Mouse (Mus musculus): ENCODE measurements at regions not wholly inside any gene's neighbourhood (a gene's known extent, or its start where the extent isn't known, plus 50 kb on each side); places are given as distances from the start of the nearest gene placed in this dataset.

DNA sequence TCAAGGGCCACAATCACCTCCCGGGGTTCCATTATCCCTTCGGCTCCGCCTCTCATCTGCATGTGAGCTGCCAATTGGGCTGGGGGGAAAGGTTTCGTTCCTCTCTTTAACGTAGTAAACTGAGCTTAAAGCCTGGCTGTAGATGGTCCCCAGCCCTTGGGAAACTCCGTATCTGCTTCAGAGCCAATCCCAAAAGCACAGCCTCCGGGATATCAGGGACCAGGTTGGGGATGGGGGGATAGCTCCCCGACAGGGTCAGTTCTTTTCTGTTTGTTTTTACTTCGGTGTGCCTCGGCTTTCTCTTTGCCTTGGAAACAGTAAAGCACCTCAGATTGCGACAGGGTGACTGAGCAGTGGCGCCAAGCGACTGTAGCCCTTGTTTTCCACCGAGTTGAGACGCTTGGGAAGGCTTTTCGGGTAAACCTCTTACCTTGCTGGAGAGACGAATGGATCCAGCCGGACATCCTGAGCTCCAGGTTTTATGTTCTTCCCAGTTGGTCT lies 64.5 kb downstream of the Tfap2c start:
- DNase-seq (ENCODE audit: low read depth, low spot score) = no peak

DNA sequence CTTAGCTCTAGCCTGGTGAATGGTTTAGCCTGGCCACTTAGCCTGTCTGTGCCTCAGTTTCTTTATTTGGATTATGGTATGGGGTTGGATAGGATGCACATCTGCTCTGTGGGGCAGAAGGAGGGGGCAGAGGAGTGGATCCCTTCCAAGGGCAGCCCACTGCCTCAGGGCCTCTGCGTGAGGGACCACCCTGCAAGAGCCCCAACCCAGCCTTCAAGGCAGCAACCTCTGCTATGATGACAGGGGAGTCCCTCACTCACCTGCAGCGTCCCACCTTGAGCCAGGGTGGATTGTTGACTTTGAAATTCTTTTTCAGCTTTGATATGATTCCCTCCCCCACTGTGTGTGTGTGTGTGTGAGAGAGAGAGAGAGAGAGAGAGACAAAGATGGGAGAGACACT lies 65.8 kb downstream of the Tfap2c start:
- DNase-seq (ENCODE audit: low read depth, low spot score) = no peak

DNA sequence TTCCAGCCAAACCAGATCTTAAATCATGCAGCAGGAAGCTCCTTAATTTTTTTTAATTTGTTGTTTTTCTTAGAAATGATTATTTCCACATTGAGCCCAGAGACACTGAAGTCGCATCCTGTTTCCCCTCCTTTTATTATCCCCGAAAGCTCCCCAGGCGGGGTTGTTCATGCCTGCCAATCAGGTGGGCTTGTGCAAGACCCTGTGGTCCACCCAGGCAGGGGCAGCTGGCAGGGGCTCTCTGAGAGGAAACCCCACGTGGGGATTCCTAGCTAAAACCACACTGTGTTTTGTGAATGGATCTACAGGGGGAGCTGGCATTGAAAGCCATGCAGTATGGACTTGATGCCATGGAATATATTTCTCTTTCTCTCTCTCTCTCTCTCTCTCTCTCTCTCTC lies 66.2 kb downstream of the Tfap2c start:
- DNase-seq (ENCODE audit: low read depth, low spot score) = no peak

DNA sequence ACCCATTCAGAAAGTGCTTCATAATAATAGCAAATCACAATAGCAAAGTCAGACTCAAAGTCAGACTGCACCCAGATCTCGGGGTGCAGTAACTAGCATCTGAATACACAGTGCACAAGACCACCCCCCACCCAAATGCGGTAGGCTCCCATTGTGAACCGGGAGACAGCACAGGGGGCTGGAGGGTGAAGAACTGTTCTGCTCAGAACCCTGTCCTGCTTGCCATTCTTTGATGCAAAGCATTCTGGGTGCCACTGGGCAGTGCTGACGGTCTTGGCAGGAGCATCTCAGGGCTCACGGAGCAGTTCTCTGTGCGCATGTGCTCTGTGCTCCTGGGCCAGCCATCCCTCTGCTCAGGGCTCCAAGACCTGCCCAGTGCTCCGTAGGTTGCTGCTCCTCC lies 69.8 kb downstream of the Tfap2c start:
- no peak for DNase-seq (ENCODE audit: low read depth, low spot score)

DNA sequence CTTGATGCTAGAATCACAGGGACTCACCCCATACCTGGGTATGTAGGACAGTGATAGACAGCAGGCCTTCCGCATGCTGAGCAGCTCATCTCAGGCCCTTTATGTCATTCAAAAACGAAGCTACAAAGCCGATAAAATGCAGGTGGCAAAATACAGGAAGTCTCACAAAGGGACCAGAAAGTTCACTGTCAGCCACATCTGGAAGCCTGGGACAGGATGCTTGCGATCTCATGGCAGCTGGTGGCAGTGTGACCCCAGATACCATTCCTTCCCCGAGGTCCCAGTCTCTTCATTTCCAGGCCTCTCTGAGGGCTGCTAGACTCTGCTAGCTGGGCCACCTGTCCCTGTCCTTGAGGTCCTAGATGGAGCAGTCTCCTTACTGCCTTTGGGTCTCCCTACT lies 70.6 kb downstream of the Tfap2c start:
- no peak for DNase-seq (ENCODE audit: low read depth, low spot score)

DNA sequence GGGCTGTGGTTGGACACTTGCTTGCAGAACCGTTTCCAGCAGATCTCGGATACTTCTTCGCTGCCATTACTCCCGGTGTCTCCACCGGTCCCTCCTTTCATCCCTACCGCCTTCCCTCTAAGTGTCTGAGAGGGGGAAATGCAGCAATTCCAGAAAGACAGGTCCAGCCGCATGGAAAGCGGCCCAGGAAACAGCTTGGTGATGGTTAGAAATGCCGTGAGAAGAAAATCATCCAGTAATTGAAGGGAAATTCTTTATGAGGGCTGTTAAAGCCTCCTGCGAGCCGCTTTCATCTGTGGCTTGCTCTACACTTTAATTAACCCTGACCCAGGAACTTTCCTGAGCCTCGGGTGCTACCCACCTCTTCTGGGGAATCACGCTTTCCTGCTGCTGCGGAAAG lies 74.3 kb downstream of the Tfap2c start:
- no peak for DNase-seq (ENCODE audit: low read depth, low spot score)

DNA sequence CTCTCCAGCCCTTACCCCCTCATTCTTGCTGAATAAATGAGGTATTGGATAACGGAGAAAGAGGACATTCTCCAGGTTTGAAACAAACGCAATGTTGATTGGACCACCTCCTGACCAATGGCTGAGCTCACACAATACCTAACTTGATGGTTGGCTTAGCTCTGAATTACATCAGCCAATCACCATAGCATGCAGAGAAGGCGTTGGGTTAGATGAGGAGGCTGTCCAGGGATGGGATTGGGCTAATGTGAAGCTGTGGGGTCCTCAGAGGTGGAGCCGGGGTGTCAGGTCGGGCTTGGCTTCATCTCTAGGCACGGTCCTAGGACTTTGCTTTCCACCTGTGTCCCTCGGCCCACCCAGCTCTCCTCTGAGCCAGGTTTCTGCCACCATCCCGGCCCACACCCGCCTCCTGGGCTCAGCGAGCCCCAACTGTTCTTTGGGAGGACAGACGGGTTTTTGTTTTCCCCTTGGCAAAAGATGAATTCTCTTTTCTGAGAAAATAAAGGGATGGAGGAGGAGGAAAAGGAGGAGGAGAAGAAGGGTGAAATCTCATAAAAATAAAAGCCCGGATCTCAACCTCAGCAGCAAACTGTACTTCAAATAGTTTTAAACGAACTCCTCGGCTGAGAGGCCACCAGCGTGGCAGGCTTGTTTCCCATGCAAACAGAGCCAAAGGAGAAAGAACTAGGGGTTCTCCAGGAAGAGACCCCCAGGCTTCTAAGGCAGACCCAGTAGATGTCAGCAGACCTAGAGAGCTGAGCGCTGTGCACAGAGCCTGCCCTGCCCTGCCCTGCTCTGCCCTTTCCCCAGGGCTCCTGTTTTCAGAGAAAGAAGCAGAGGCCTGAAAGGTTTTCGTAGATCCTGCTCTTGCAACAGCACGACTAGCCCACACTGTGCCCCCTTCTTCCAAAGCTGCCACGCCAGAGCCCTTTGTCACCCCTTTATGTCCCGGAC lies 78.2 kb downstream of the Tfap2c start:
- DNase-seq (ENCODE audit: low read depth, low spot score) = no peak

DNA sequence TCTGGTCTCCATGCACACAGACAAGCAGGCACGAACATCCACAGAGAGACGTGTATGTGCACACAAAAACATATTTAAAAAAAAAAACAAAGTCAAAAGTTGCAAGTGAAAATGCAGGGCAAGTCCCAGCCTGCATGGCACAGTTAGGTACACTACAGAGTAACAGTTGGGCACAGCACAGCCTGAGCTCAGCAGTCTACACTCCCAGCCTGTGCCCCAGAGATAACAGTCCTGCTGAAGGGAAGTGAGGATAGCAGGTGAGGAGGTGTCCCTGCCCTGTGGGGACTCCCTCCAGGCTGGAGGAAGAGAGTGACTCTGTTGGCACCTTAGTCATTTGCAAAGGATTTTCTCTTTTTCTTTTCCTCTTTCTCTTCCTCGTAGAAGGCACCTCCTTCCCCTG lies 80.9 kb downstream of the Tfap2c start:
- no peak for DNase-seq (ENCODE audit: low read depth, low spot score)

DNA sequence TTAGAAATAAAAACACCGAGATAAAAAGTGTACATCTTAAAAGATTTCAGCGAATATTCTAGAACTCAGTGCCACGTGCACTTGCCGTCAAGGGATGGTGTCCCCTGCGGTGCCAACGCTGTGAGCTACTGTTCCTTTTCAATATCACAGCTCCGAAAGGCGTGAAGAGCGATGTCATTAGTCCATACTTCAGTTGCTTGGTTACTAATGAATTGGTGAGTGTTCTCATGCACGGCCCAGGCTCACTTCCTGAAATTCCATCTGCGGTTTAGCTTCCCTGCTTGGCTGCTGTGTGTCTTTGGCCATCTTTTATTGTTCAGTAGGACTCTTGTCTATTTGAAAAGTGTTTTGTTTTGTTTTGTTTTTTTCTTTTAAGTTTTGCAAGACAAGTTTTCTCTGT lies 93.2 kb downstream of the Tfap2c start:
- no peak for DNase-seq (ENCODE audit: low read depth, low spot score)

DNA sequence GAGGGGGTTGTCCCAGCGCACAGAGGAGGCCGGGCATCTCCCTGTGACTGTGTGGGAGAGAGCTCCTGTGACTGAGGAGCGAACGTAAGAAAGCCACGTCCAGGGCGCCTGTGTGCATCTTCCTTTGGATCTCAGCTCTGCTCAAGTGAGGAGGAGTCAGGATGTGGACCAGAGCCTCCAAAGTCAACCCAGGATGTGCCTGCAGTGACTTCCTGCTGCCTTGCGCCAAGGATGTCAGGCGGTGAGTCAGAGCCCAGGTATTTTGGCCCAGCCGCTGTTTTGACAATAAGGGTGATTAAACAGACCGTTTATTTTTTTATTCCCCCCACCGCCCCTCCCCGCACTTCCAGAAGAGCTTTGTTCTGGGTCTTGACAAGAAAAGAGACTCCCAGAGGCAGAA lies 94.5 kb downstream of the Tfap2c start:
- no peak for DNase-seq (ENCODE audit: low read depth, low spot score)

DNA sequence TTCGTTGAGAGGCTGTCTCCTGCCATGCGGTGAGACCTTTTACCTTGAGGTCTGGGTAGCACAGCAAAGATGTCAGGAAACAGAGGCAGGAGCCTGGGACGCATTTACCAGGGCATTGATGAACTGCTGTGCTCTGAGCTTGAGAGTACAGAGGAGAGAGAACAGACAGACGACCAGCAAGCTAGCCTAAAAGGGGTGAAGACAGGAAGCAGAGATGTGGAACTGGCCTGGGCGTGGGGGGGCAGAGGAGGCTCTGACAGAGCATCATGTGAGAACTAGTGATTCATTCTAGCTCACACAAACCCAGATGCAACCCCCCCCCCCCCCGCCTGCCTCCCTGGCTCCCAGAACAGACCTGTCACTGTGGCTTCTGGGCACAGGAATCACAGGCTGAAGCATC lies 95.1 kb downstream of the Tfap2c start:
- no peak for DNase-seq (ENCODE audit: low read depth, low spot score)

DNA sequence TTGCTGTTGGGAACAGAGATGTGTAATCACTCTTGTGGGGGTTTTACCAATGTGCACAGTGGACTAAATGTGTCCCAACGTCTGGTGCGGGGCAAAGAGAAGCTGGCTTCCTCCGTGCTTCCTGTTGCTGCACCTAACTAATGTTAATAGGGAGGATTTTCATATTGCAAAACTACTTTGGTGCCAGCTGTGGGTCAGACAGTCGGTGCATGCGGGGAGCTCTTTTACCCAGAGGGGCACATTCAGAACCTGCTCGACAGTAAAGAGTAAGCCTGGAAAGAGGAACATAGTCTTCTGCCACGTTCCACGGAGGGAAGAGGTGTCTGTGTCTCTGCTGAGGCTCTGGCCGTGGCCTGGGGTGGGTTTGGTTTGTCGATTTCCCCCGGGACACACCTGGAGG lies 98.7 kb downstream of the Tfap2c start:
- no peak for DNase-seq (ENCODE audit: low read depth, low spot score)

DNA sequence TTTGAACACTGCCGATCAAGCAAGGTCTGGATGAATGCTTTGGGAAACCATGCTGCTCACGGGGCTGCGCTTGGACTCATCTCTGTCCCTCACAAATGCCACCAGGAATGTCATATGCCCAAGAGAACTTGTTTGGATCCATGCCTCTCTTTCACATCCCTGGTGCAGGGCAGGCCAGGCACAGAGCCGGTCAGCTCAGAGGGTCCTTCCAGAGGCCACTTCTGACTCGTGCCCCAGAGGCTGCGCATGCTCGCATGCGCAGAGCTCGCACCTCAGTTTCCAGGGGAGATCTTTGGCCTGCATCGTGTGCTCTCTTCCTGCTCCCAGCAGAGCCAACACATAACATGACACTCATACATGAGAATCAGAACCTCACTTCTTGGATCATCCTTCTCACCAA lies 111.1 kb downstream of the Tfap2c start:
- DNase-seq (ENCODE audit: low read depth, low spot score) = no peak

DNA sequence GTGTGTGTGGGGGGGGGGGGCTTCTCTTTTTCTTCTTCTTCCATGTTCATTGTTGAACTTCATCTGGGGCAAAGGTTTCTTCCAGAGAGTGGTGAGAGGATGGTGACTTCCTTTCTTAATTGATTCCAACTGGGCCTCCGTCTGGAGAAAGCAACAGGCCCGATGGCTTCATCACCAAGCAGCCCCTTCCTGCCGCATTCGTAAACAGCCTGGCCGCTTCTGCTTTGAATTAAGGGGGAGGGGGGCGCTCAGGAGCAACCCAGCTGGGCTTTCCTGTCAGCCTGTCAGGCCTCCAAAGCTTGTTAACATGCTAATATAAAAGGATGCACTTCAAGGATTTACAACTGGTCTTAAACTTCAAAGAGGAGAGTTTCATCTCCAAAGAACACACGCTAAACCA lies 111.5 kb downstream of the Tfap2c start:
- no peak for DNase-seq (ENCODE audit: low read depth, low spot score)

DNA sequence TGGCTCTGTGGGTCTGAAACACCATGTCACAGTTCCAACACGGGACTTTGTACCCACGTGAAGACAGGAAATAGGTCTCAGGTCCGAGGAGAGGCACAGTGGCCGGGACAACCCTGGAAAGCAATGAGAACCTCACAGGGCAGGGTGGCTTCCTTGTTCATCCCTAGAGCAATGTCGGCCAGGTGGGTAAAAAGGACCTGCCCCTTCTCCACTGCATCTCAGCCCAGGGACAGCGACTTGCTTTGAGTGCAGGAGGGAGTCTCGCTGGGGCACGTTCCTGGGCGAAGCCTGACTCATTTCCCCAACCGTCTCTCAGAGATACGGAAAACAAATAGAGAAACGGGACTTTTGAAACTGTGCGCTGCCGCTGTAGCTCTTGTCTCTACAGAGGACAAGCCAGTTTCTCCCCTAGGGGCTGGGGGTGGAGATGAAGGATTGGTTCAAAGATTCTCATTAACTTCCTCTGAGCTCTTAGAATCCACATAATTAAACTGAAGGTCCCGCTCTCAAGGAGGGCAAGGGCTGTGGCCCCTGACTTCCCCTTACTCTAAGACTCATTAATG lies 112.1 kb downstream of the Tfap2c start:
- no peak for DNase-seq (ENCODE audit: low read depth, low spot score)

DNA sequence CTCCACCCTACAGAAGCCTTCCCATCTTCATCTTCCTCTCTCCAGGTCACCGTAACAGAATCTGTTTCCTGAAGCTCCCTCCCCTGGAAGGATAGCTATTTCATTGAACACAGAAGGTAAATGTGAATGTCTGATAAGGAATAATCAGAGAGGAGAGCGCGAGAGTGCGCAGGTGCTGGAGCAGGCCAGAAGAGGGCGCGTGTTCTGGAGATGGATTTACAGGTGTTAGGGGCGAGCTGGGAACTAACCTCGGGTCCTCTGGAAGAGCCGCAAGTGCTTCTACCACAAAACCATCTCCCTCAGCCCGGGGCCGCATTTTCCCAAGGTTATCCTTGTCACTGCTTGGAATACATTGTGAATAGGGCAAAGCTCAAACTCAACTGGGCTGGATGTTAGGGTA lies 112.8 kb downstream of the Tfap2c start:
- DNase-seq (ENCODE audit: low read depth, low spot score) = no peak

DNA sequence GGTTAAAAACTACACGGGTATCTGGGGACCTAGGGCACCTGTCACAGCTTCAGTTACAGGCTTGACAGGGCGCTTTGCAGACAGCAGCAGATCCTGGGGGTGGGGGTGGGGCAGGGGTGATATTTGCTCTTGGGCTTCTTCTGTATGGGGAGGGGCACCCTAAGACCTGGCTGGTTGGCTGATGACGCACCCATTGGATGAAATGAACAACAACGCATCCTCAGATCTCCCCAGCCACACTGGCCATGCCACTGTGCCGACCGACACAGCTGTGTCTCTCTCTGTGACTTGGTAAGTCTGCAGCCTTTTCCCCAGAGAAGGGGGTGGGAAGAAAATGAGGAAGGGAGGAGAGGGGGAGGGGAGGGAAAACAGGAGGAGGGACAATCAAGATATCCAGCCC lies 114.3 kb downstream of the Tfap2c start:
- no peak for DNase-seq (ENCODE audit: low read depth, low spot score)

DNA sequence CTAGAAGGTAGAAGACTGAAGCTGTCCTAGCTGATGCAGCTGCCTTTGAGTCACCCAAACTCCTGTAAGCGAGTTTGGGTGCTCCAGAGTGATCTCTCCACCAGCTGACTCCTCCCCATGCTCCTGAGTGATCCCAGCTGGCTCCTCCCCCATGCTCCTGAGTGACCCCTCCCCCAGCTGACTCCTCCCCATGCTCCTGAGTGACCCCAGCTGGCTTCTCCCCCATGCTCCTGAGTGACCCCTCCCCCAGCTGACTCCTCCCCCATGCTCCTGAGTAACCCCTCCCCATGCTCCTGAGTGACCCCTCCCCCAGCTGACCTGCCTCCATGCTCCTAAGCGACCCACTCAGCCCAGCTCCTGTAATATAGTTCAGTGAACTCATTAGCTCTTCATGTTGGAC lies 123.7 kb downstream of the Tfap2c start:
- DNase-seq (ENCODE audit: low read depth, low spot score) = no peak

DNA sequence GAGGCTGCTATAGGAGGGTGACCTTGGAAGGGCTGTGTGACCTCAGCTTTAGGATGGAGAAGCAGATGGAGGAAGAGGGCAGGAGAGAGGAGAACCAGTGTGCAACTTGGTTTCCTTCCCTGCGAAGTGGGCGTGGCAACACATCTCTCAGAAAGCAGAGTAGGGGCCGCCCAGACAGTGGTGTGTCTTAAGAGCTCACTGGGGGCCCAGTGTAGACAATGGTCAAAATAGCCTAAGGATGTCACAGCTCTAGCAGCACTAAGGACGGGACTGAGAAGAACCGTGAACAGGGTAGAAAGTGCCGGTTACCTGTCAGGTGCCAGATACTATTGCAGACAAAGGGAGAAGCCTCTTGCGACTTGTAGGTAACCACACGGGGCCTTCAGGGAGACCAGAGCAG lies 125.2 kb downstream of the Tfap2c start:
- DNase-seq (ENCODE audit: low read depth, low spot score) = no peak

DNA sequence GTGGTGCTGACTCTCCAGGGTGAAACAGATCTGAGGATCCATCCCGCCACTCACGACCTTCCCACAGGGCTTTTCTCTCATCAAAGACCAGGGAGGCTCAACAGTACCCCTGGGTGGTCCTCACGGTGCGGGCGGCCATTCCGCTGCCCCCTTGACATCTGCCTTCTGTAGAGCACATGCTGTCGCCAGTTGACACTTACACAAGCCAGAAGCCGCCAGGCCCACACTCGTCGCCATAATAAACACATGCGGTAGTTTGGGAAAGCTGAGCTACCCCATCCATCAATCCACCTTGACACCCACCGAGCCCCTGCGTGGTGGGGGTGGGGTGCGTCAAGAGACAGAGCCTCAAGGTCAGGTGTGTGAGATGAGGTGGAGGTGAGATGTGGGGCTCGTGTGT lies 125.7 kb downstream of the Tfap2c start:
- no peak for DNase-seq (ENCODE audit: low read depth, low spot score)

DNA sequence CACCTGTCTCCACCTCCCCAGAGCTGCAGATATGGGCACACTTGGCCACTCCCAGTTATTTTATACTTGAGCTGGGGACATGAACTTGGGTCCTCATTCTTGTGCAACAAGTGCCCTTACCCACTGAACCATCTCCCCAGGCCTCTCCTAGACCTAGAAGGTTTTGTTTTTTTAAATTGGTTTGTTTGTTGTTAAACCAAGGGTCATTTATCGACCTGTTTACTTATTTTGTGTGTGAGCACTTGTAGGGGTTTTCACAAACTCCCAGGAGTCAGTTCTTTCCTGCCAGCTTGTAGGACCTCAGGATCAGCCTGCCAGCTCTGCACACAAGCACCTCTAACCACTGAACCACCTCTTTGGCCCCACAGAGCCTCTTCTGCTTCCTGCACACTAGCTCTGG lies 140.8 kb downstream of the Tfap2c start:
- DNase-seq (ENCODE audit: low read depth, low spot score) = no peak

DNA sequence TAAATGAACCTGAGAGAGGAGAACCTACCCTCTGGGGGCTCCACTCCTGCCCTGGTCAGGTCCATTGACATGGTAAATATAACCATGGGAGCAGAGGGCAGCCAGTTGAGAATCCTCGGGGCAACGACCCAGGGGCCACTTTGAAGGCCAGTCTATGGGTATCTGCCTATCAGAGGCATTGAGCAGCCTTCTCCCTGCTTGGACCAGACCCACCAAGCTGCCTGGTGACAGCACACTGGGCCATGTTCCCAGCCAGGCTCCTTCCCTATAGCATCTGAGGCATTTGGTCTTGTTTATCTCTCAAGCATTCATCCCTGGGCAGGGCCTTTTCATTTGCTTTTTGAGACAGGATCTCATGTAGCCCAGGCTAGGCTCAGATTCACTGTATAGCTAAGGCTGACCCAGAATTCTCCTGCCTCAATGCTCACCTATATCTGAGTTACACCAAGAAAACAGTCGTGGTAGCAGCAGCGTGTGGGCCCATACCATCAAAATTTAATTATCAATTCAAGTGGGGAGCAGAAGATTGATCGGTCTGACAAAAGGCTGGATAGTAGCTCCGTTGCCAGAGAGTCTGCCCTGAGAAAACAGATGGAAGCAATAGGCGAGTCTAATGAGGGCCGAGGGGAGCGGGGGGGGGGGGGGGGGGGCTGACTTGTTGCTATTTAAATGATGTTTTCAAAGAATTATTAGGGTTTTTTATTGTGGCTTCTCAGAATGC lies 141.7 kb downstream of the Tfap2c start:
- no peak for DNase-seq (ENCODE audit: low read depth, low spot score)

DNA sequence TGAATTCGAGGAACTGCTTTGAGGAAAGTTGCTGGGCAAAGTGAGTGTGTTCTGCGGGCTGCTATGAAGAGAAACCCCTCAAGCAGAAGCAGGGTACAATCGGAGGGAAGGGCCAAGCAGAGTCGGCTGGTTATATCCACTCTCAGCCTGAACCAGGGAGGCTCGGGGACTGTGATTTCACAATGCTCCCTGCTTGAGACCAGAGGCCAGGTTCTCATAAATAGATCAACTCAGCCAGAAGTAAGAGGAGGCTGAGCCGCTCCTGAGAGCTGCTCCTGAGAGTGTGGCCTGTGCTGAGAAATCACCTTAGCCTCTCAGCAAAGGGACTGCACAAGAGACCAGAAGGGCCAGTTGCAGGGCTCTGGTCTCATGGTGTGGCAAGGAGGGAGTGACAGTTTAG lies 149.6 kb downstream of the Tfap2c start:
- no peak for DNase-seq (ENCODE audit: low read depth, low spot score)
